Mouse (Mus musculus): Measurements from ENCODE around the gene Gm21317. TPM values are rescaled to one million over a fixed set of nuclear protein-coding genes. Genes with fewer than 3 reads are reported as not detected.
"Not testable (repeated sequence)": the region's sequence is repeated elsewhere in the genome, so short reads cannot be mapped to it uniquely, and the experiment has no call there.

Gene Gm21317
- not detected in 2 replicates for polyA plus RNA-seq (2014; fragmentation: Nextera tagmentation; extraction: Ambion mirVana)

DNA sequence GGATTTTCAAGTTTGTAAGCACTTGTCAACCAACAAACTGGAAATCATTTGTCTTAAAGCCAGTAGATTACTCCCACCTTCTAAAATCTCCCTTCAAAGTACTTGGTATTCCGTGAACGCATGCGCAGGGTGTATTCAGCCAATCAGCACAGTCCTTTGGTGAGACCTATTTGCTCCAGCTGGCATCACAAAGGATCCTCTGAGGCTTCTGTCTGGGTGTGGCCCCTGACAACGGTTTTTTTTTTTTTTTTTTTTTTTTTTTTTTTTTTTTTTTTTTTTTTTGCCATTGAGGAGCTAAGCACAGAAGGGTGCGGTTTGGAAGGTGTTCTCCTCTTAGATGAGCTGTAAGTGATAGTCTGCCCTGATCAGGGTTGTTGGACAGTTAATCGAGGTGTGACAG lies at the start of gene Gm21317:
Gm21317 (plus strand) TSS at position 301 of the 400 bp plus-strand sequence.
- H3K36me3 ChIP-seq (ENCODE audit: control insufficient read depth, insufficient read depth, low read length); ATAC-seq (replicated peaks; ENCODE audit: low FRiP score); H3K4me1 ChIP-seq (replicated peaks; ENCODE audit: control insufficient read depth, insufficient read depth, low read length): not testable (repeated sequence)

More for the DNA sequence above, at the start of gene Gm21317:
- not testable (repeated sequence) for DNase-seq (ENCODE audit: low spot score); H3K27me3 ChIP-seq (ENCODE audit: control insufficient read depth, insufficient read depth, low read length); H3K4me3 ChIP-seq (ENCODE audit: low read depth, low read length); H3K9me3 ChIP-seq (ENCODE audit: control insufficient read depth, low read length); H3K4me2 ChIP-seq (ENCODE audit: low read depth, low read length, severe bottlenecking); H3K27ac ChIP-seq (ENCODE audit: low read depth, low read length); H3K9ac ChIP-seq (ENCODE audit: low read length)
- no CpG with 5 or more reads among the region's 6 CpGs for WGBS

Data from forebrain, embryonic 11.5 days (tissue).